Mouse (Mus musculus): ENCODE measurements around the gene Cd244a. TPM values are rescaled to one million over a fixed set of nuclear protein-coding genes. Genes with fewer than 3 reads are reported as not detected.
A peak's percentile ranks its signal among the peaks of the same experiment; 100 is the strongest.

The Cd244a gene
- polyA plus RNA-seq, 1 experiment from 2014 or later = not detected

- Histone ChIP-seq H3K36me3 (ENCODE audit: control insufficient read depth, insufficient read depth, low read length) (no peaks in the 10 kb centered on the region), H3K9ac (ENCODE audit: low read length) (no peak overlapping the region), H3K27me3 (replicated peaks; ENCODE audit: control insufficient read depth, insufficient read depth, low read length) (no peaks in the 10 kb centered on the region), H3K4me3 (ENCODE audit: low read depth, low read length) (no peak overlapping the region), H3K4me2 (ENCODE audit: low read length) (no peak overlapping the region), H3K9me3 (replicated peaks; ENCODE audit: control insufficient read depth, low read length) (no peaks in the 10 kb centered on the region), H3K27ac (ENCODE audit: low read depth, low read length) (no peak overlapping the region), H3K4me1 (ENCODE audit: control insufficient read depth, insufficient read depth, low read length) (no peaks in the 10 kb centered on the region)
- DNase-seq (ENCODE audit: low spot score) = no peak
- 80% methylated on average over 2 of the region's 2 CpGs for WGBS
- ATAC-seq = no peak
Measured at GRCm38 (mm10) chr1:171563042-171563441, 4.0 kb downstream of the Cd244a start.

GRCm38 (mm10) chr1:171564247-171564646, 5.3 kb downstream of the Cd244a start:
- Histone ChIP-seq H3K27me3 (replicated peaks; ENCODE audit: control insufficient read depth, insufficient read depth, low read length) (no peaks in the 10 kb centered on the region), H3K27ac (ENCODE audit: low read depth, low read length) (no peak overlapping the region), H3K9me3 (replicated peaks; ENCODE audit: control insufficient read depth, low read length) (no peaks in the 10 kb centered on the region), H3K36me3 (ENCODE audit: control insufficient read depth, insufficient read depth, low read length) (no peaks in the 10 kb centered on the region), H3K4me3 (ENCODE audit: low read depth, low read length) (no peak overlapping the region), H3K4me1 (ENCODE audit: control insufficient read depth, insufficient read depth, low read length) (no peaks in the 10 kb centered on the region), H3K9ac (ENCODE audit: low read length) (no peak overlapping the region), H3K4me2 (ENCODE audit: low read length) (no peak overlapping the region)
- 0 out of 2 replicates have a peak, but pooled peaks have one; percentile 52 for ATAC-seq
- peak; percentile 40 for DNase-seq (ENCODE audit: low spot score)
- 53% methylated on average over 3 of the region's 3 CpGs for WGBS

- H3K9ac ChIP-seq (ENCODE audit: low read length) = no peak overlapping the region
- ATAC-seq (no peak), DNase-seq (ENCODE audit: low spot score) (no peak)
- H3K27me3 ChIP-seq (replicated peaks; ENCODE audit: control insufficient read depth, insufficient read depth, low read length) = no peaks in the 10 kb centered on the region
- no peaks in the 10 kb centered on the region for H3K36me3 ChIP-seq (ENCODE audit: control insufficient read depth, insufficient read depth, low read length)
- WGBS = 77% methylated on average over 4 of the region's 4 CpGs
- H3K4me2 ChIP-seq (ENCODE audit: low read length) = no peak overlapping the region
- no peaks in the 10 kb centered on the region for H3K4me1 ChIP-seq (ENCODE audit: control insufficient read depth, insufficient read depth, low read length)
- H3K27ac ChIP-seq (ENCODE audit: low read depth, low read length) = no peak overlapping the region
- no peaks in the 10 kb centered on the region for H3K9me3 ChIP-seq (replicated peaks; ENCODE audit: control insufficient read depth, low read length)
- H3K4me3 ChIP-seq (ENCODE audit: low read depth, low read length) = no peak overlapping the region
Measured at GRCm38 (mm10) chr1:171565888-171566287, 6.9 kb downstream of the Cd244a start.

GRCm38 (mm10) chr1:171566777-171567176, 7.8 kb downstream of the Cd244a start:
- no peaks in the 10 kb centered on the region for H3K36me3 ChIP-seq (ENCODE audit: control insufficient read depth, insufficient read depth, low read length)
- no peak overlapping the region for H3K4me2 ChIP-seq (ENCODE audit: low read length)
- H3K4me3 ChIP-seq (ENCODE audit: low read depth, low read length) = no peak overlapping the region
- no peaks in the 10 kb centered on the region for H3K9me3 ChIP-seq (replicated peaks; ENCODE audit: control insufficient read depth, low read length)
- H3K27me3 ChIP-seq (replicated peaks; ENCODE audit: control insufficient read depth, insufficient read depth, low read length) = no peaks in the 10 kb centered on the region
- peak; percentile 68 for DNase-seq (ENCODE audit: low spot score)
- no peaks in the 10 kb centered on the region for H3K4me1 ChIP-seq (ENCODE audit: control insufficient read depth, insufficient read depth, low read length)
- no peak overlapping the region for H3K27ac ChIP-seq (ENCODE audit: low read depth, low read length)
- WGBS = 23% methylated on average over 8 of the region's 8 CpGs
- ATAC-seq = peak; percentile 67; the same call in 1 of the 2 replicates
- H3K9ac ChIP-seq (ENCODE audit: low read length) = no peak overlapping the region

GRCm38 (mm10) chr1:171568436-171568835, 9.4 kb downstream of the Cd244a start:
- 53% methylated on average over 2 of the region's 2 CpGs for WGBS
- H3K27me3 ChIP-seq (replicated peaks; ENCODE audit: control insufficient read depth, insufficient read depth, low read length) = no peaks in the 10 kb centered on the region
- ATAC-seq = no peak
- no peak overlapping the region for H3K4me3 ChIP-seq (ENCODE audit: low read depth, low read length)
- no peak overlapping the region for H3K4me2 ChIP-seq (ENCODE audit: low read length)
- H3K9me3 ChIP-seq (replicated peaks; ENCODE audit: control insufficient read depth, low read length) = no peaks in the 10 kb centered on the region
- H3K36me3 ChIP-seq (ENCODE audit: control insufficient read depth, insufficient read depth, low read length) = no peaks in the 10 kb centered on the region
- H3K27ac ChIP-seq (ENCODE audit: low read depth, low read length) = no peak overlapping the region
- no peaks in the 10 kb centered on the region for H3K4me1 ChIP-seq (ENCODE audit: control insufficient read depth, insufficient read depth, low read length)
- DNase-seq (ENCODE audit: low spot score) = no peak
- no peak overlapping the region for H3K9ac ChIP-seq (ENCODE audit: low read length)

- DNase-seq (ENCODE audit: low spot score) (no peak), ATAC-seq (no peak)
- Histone ChIP-seq H3K9ac (ENCODE audit: low read length) (no peak overlapping the region), H3K9me3 (replicated peaks; ENCODE audit: control insufficient read depth, low read length) (no peaks in the 10 kb centered on the region), H3K4me3 (ENCODE audit: low read depth, low read length) (no peak overlapping the region), H3K36me3 (ENCODE audit: control insufficient read depth, insufficient read depth, low read length) (no peaks in the 10 kb centered on the region), H3K4me1 (ENCODE audit: control insufficient read depth, insufficient read depth, low read length) (no peaks in the 10 kb centered on the region), H3K27me3 (replicated peaks; ENCODE audit: control insufficient read depth, insufficient read depth, low read length) (no peaks in the 10 kb centered on the region), H3K27ac (ENCODE audit: low read depth, low read length) (no peak overlapping the region), H3K4me2 (ENCODE audit: low read length) (no peak overlapping the region)
- WGBS = 86% methylated on average over 7 of the region's 7 CpGs
Measured at GRCm38 (mm10) chr1:171577168-171577567, 18.2 kb downstream of the Cd244a start.

- H3K27me3 ChIP-seq (replicated peaks; ENCODE audit: control insufficient read depth, insufficient read depth, low read length) = no peaks in the 10 kb centered on the region
- H3K36me3 ChIP-seq (ENCODE audit: control insufficient read depth, insufficient read depth, low read length) = no peaks in the 10 kb centered on the region
- DNase-seq (ENCODE audit: low spot score) (no peak), ATAC-seq (no peak)
- H3K4me1 ChIP-seq (ENCODE audit: control insufficient read depth, insufficient read depth, low read length) = no peaks in the 10 kb centered on the region
- no peaks in the 10 kb centered on the region for H3K9me3 ChIP-seq (replicated peaks; ENCODE audit: control insufficient read depth, low read length)
- no peak overlapping the region for H3K4me2 ChIP-seq (ENCODE audit: low read length)
- no peak overlapping the region for H3K4me3 ChIP-seq (ENCODE audit: low read depth, low read length)
- 93% methylated on average over 2 of the region's 2 CpGs for WGBS
- H3K27ac ChIP-seq (ENCODE audit: low read depth, low read length) = no peak overlapping the region
- no peak overlapping the region for H3K9ac ChIP-seq (ENCODE audit: low read length)
Measured at GRCm38 (mm10) chr1:171584584-171584983, 25.6 kb downstream of the Cd244a start.

- H3K4me3 ChIP-seq (ENCODE audit: low read depth, low read length) = no peak overlapping the region
- H3K9ac ChIP-seq (ENCODE audit: low read length) = no peak overlapping the region
- H3K36me3 ChIP-seq (ENCODE audit: control insufficient read depth, insufficient read depth, low read length) = no peaks in the 10 kb centered on the region
- DNase-seq (ENCODE audit: low spot score) (no peak), ATAC-seq (no peak)
- WGBS = 85% methylated on average over 3 of the region's 3 CpGs
- H3K4me2 ChIP-seq (ENCODE audit: low read length) = no peak overlapping the region
- no peak overlapping the region for H3K27ac ChIP-seq (ENCODE audit: low read depth, low read length)
- H3K9me3 ChIP-seq (replicated peaks; ENCODE audit: control insufficient read depth, low read length) = no peaks in the 10 kb centered on the region
- H3K27me3 ChIP-seq (replicated peaks; ENCODE audit: control insufficient read depth, insufficient read depth, low read length) = no peaks in the 10 kb centered on the region
- H3K4me1 ChIP-seq (ENCODE audit: control insufficient read depth, insufficient read depth, low read length) = no peaks in the 10 kb centered on the region
Measured at GRCm38 (mm10) chr1:171604686-171605085, 45.7 kb downstream of the Cd244a start.

- no peak overlapping the region for H3K27ac ChIP-seq (ENCODE audit: low read depth, low read length)
- no peak overlapping the region for H3K9ac ChIP-seq (ENCODE audit: low read length)
- no peak for ATAC-seq
- no peaks in the 10 kb centered on the region for H3K27me3 ChIP-seq (replicated peaks; ENCODE audit: control insufficient read depth, insufficient read depth, low read length)
- whole genome bisulfite sequencing = 76% methylated on average over 3 of the region's 3 CpGs
- no peaks in the 10 kb centered on the region for H3K4me1 ChIP-seq (ENCODE audit: control insufficient read depth, insufficient read depth, low read length)
- H3K4me3 ChIP-seq (ENCODE audit: low read depth, low read length) = no peak overlapping the region
- no peaks in the 10 kb centered on the region for H3K9me3 ChIP-seq (replicated peaks; ENCODE audit: control insufficient read depth, low read length)
- no peak overlapping the region for H3K4me2 ChIP-seq (ENCODE audit: low read length)
- DNase-seq (ENCODE audit: low spot score) = no peak
- no peaks in the 10 kb centered on the region for H3K36me3 ChIP-seq (ENCODE audit: control insufficient read depth, insufficient read depth, low read length)
Measured at GRCm38 (mm10) chr1:171606656-171607055, 47.7 kb downstream of the Cd244a start.

All from forebrain, embryonic 14.5 days (tissue).